19 mouse cellular contexts compared by ENCODE assay signal in genomic region chr5:146678049-146678774, GRCm38 (mm10).
DNase-seq lines count a peak whose midpoint lies in the region; ATAC-seq lines count a peak whose summit lies in the region.
"Had no signal": no experiment of that assay in that cellular context is flagged by ENCODE, and none has a peak within 500 bp of the region (broad histone marks: within the 10 kb centered on the region; RNA-seq: fewer than 3 reads in every experiment).

No protein-coding gene starts in this region.

- H3K27me3 ChIP-seq in forebrain, embryonic 11.5 days (ENCODE audit: control insufficient read depth, insufficient read depth, low read length): peaks cover 17% of the 10 kb centered on the region
- peaks cover 79% of the 10 kb centered on the region for H3K27me3 ChIP-seq in forebrain, embryonic 10.5 days (ENCODE audit: poor library complexity, severe bottlenecking)
- H3K27me3 ChIP-seq in midbrain, embryonic 11.5 days (ENCODE audit: control insufficient read depth, insufficient read depth, low read length): peaks cover 15% of the 10 kb centered on the region
- peaks cover 35% of the 10 kb centered on the region for H3K27me3 ChIP-seq in midbrain, embryonic 15.5 days (replicated peaks)
- H3K27me3 ChIP-seq in liver, embryonic 16.5 days (ENCODE audit: control insufficient read depth, insufficient read depth, low read depth, low read length): no peaks in the 10 kb centered on the region
- no peaks in the 10 kb centered on the region for H3K27me3 ChIP-seq in stomach, embryonic 16.5 days (ENCODE audit: control insufficient read depth, insufficient read depth, low read length)
- H3K27me3 ChIP-seq: embryonic facial prominence, embryonic 13.5 days had no signal

- H3K4me2 ChIP-seq in forebrain, embryonic 11.5 days (ENCODE audit: low read depth, low read length, severe bottlenecking): no peak overlapping the region
- no peak overlapping the region for H3K4me2 ChIP-seq in midbrain, embryonic 11.5 days
- no peak overlapping the region for H3K4me2 ChIP-seq in midbrain, embryonic 15.5 days
- no peak overlapping the region for H3K4me2 ChIP-seq in liver, embryonic 16.5 days (ENCODE audit: low read depth, low read length)
- H3K4me2 ChIP-seq in stomach, embryonic 16.5 days (ENCODE audit: low read depth, low read length): no peak overlapping the region
- H3K4me2 ChIP-seq: embryonic facial prominence, embryonic 13.5 days; forebrain, embryonic 15.5 days had no signal

- no peaks in the 10 kb centered on the region for H3K9me3 ChIP-seq in forebrain, embryonic 11.5 days (ENCODE audit: control insufficient read depth, low read length)
- no peaks in the 10 kb centered on the region for H3K9me3 ChIP-seq in forebrain, embryonic 10.5 days
- H3K9me3 ChIP-seq in midbrain, embryonic 11.5 days (ENCODE audit: control insufficient read depth, low read length): no peaks in the 10 kb centered on the region
- no peaks in the 10 kb centered on the region for H3K9me3 ChIP-seq in midbrain, embryonic 15.5 days
- no peaks in the 10 kb centered on the region for H3K9me3 ChIP-seq in liver, embryonic 16.5 days (replicated peaks; ENCODE audit: control insufficient read depth, low read length)
- no peaks in the 10 kb centered on the region for H3K9me3 ChIP-seq in stomach, embryonic 16.5 days (replicated peaks; ENCODE audit: control insufficient read depth, low read length)
- H3K9me3 ChIP-seq: embryonic facial prominence, embryonic 13.5 days; forebrain, embryonic 15.5 days; limb, embryonic 10.5 days; megakaryocyte, embryonic 14.5 days had no signal

- H3K36me3 ChIP-seq in forebrain, embryonic 11.5 days (ENCODE audit: control insufficient read depth, insufficient read depth, low read length): no peaks in the 10 kb centered on the region
- no peaks in the 10 kb centered on the region for H3K36me3 ChIP-seq in forebrain, embryonic 10.5 days (replicated peaks)
- no peaks in the 10 kb centered on the region for H3K36me3 ChIP-seq in midbrain, embryonic 11.5 days (ENCODE audit: control insufficient read depth, insufficient read depth, low read length)
- no peaks in the 10 kb centered on the region for H3K36me3 ChIP-seq in midbrain, embryonic 15.5 days (replicated peaks)
- no peaks in the 10 kb centered on the region for H3K36me3 ChIP-seq in liver, embryonic 16.5 days (ENCODE audit: control insufficient read depth, insufficient read depth)
- no peaks in the 10 kb centered on the region for H3K36me3 ChIP-seq in stomach, embryonic 16.5 days (ENCODE audit: control insufficient read depth, insufficient read depth, low read length)
- H3K36me3 ChIP-seq: embryonic facial prominence, embryonic 13.5 days; forebrain, embryonic 15.5 days; limb, embryonic 10.5 days had no signal

- H3K27ac ChIP-seq in forebrain, embryonic 11.5 days (ENCODE audit: low read depth, low read length): no peak overlapping the region
- H3K27ac ChIP-seq in forebrain, embryonic 10.5 days: no peak overlapping the region
- no peak overlapping the region for H3K27ac ChIP-seq in midbrain, embryonic 11.5 days (ENCODE audit: low read depth, low read length)
- H3K27ac ChIP-seq in midbrain, embryonic 15.5 days: no peak overlapping the region
- H3K27ac ChIP-seq in liver, embryonic 16.5 days (ENCODE audit: low read length): peak overlapping the region; percentile 89
- peak overlapping the region; percentile 61 for H3K27ac ChIP-seq in stomach, embryonic 16.5 days (ENCODE audit: low read length)
- H3K27ac ChIP-seq: embryonic facial prominence, embryonic 13.5 days; forebrain, embryonic 15.5 days; limb, embryonic 10.5 days had no signal

- ATAC-seq in forebrain, embryonic 11.5 days (replicated peaks; ENCODE audit: low FRiP score): peak; percentile 33; the same call in 1 of the 2 replicates
- peak; percentile 58 for ATAC-seq in midbrain, embryonic 11.5 days (ENCODE audit: low FRiP score)
- ATAC-seq in midbrain, embryonic 15.5 days (replicated peaks): no peak
- ATAC-seq in liver, embryonic 16.5 days (ENCODE audit: low read depth): no peak
- ATAC-seq in stomach, embryonic 16.5 days (ENCODE audit: insufficient read depth, low FRiP score): no peak
- ATAC-seq in inflammation-experienced regulatory T-cells, adult 6 months: no peak
- ATAC-seq: forebrain, embryonic 15.5 days; lung, postnatal 0 days had no signal

- H3K4me1 ChIP-seq in forebrain, embryonic 11.5 days (replicated peaks; ENCODE audit: control insufficient read depth, insufficient read depth, low read length): no peaks in the 10 kb centered on the region; the same call in 1 of the 2 replicates
- peaks cover 22% of the 10 kb centered on the region for H3K4me1 ChIP-seq in forebrain, embryonic 10.5 days
- peaks cover 5% of the 10 kb centered on the region; the same call in 1 of the 2 replicates for H3K4me1 ChIP-seq in midbrain, embryonic 11.5 days (ENCODE audit: control insufficient read depth, insufficient read depth, low read length)
- H3K4me1 ChIP-seq in midbrain, embryonic 15.5 days: peaks cover 4% of the 10 kb centered on the region; the same call in 1 of the 2 replicates
- peaks cover 46% of the 10 kb centered on the region for H3K4me1 ChIP-seq in liver, embryonic 16.5 days (ENCODE audit: control insufficient read depth, low read depth, low read length)
- H3K4me1 ChIP-seq in stomach, embryonic 16.5 days (ENCODE audit: control insufficient read depth, insufficient read depth, low read length): peaks cover 29% of the 10 kb centered on the region
- H3K4me1 ChIP-seq: embryonic facial prominence, embryonic 13.5 days; forebrain, embryonic 15.5 days had no signal

- no peak for DNase-seq in forebrain, embryonic 11.5 days (ENCODE audit: low spot score)
- no peak for DNase-seq in forebrain, embryonic 10.5 days (ENCODE audit: extremely low spot score, low spot score)
- no peak for DNase-seq in midbrain, embryonic 11.5 days (ENCODE audit: low spot score, missing footprints)
- DNase-seq in right cerebral cortex, postnatal 25 days: no peak
- DNase-seq: adrenal gland, postnatal 14 days; gastrocnemius, adult 2 months; heart, adult 18-20 months; heart, postnatal 4 days; kidney, adult 8-10 months; thymus, postnatal 14 days had no signal

- WGBS in forebrain, embryonic 11.5 days: 32% methylated on average over 13 of the region's 13 CpGs
- WGBS in forebrain, embryonic 10.5 days: 56% methylated on average over 13 of the region's 13 CpGs
- 26% methylated on average over 13 of the region's 13 CpGs for WGBS in midbrain, embryonic 11.5 days
- 22% methylated on average over 13 of the region's 13 CpGs for WGBS in midbrain, embryonic 15.5 days
- WGBS in liver, embryonic 16.5 days (ENCODE audit: insufficient replicate concordance): 45% methylated on average over 13 of the region's 13 CpGs
- 57% methylated on average over 13 of the region's 13 CpGs for WGBS in stomach, embryonic 16.5 days

- no peak overlapping the region for H3K4me3 ChIP-seq in forebrain, embryonic 11.5 days (ENCODE audit: low read depth, low read length)
- H3K4me3 ChIP-seq in forebrain, embryonic 10.5 days: no peak overlapping the region
- H3K4me3 ChIP-seq in midbrain, embryonic 11.5 days (ENCODE audit: low read depth, low read length): no peak overlapping the region
- no peak overlapping the region for H3K4me3 ChIP-seq in midbrain, embryonic 15.5 days
- H3K4me3 ChIP-seq in liver, embryonic 16.5 days (ENCODE audit: low read depth, low read length): no peak overlapping the region
- H3K4me3 ChIP-seq in stomach, embryonic 16.5 days (replicated peaks; ENCODE audit: low read length): no peak overlapping the region
- H3K4me3 ChIP-seq: embryonic facial prominence, embryonic 13.5 days; forebrain, embryonic 15.5 days; gastrocnemius, adult 2 months; limb, embryonic 10.5 days; megakaryocyte, embryonic 14.5 days had no signal

- no peak overlapping the region for H3K9ac ChIP-seq in forebrain, embryonic 11.5 days (ENCODE audit: low read length)
- H3K9ac ChIP-seq in midbrain, embryonic 11.5 days (ENCODE audit: low read length): no peak overlapping the region
- H3K9ac ChIP-seq in midbrain, embryonic 15.5 days: no peak overlapping the region
- H3K9ac ChIP-seq in liver, embryonic 16.5 days (ENCODE audit: low read depth, low read length): no peak overlapping the region
- no peak overlapping the region for H3K9ac ChIP-seq in stomach, embryonic 16.5 days (ENCODE audit: low read length)
- H3K9ac ChIP-seq: embryonic facial prominence, embryonic 13.5 days; forebrain, embryonic 15.5 days had no signal

Comparison
In these comparisons a context has a peak if more than half of its experiments do, and no peak if none do; other contexts are left out.
1. ATAC-seq: peak in forebrain, embryonic 11.5 days (single experiment) and midbrain, embryonic 11.5 days (single experiment); none in midbrain, embryonic 15.5 days (single experiment), liver, embryonic 16.5 days (single experiment), stomach, embryonic 16.5 days (single experiment) and inflammation-experienced regulatory T-cells, adult 6 months (single experiment).
2. H3K27ac ChIP-seq: peak in liver, embryonic 16.5 days (single experiment) and stomach, embryonic 16.5 days (single experiment); none in forebrain, embryonic 11.5 days (single experiment), forebrain, embryonic 10.5 days (single experiment), midbrain, embryonic 11.5 days (single experiment) and midbrain, embryonic 15.5 days (single experiment).